Mouse (Mus musculus) hindbrain, postnatal 0 days (tissue): Measurements from ENCODE around the gene Fam83d. TPM values are rescaled to one million over a fixed set of nuclear protein-coding genes. Genes with fewer than 3 reads are reported as not detected.

ENCODE experiments used
- ATAC-seq: fragments of 200-750 bp; cut with Nextera tagmentation; 2 replicates; pipeline ENCODE4 v1.8.0; 2017; ENCODE audit warnings: mild to moderate bottlenecking, moderate TSS enrichment, moderate library complexity
- DNase-seq: peaks from one replicate; pipeline ENCODE4 v3.0.0-alpha.2; 2015; ENCODE audit warnings: low spot score
- H3K27ac ChIP-seq: fragments of 300-500 bp; sonication (generic); 2 replicates; pipeline ENCODE4 v1.5.1; 2014; ENCODE audit warnings: mild to moderate bottlenecking
- H3K27me3 ChIP-seq: fragments of 300-500 bp; sonication (generic); 2 replicates; pipeline ENCODE4 v1.6.1; 2014; ENCODE audit warnings: low read length, mixed read lengths; ENCODE audit not compliant: insufficient read depth
- H3K36me3 ChIP-seq: fragments of 300-500 bp; sonication (generic); 2 replicates; pipeline ENCODE4 v1.6.1; 2014; ENCODE audit warnings: low read length, mixed read lengths; ENCODE audit not compliant: insufficient read depth
- H3K4me1 ChIP-seq: fragments of 300-500 bp; sonication (generic); 2 replicates; pipeline ENCODE4 v1.6.1; 2014; ENCODE audit warnings: antibody characterized with exemption, low read length, mixed read lengths; ENCODE audit not compliant: insufficient read depth
- H3K4me2 ChIP-seq: fragments of 300-500 bp; sonication (generic); 2 replicates; pipeline ENCODE4 v1.6.1; 2014; ENCODE audit warnings: low read depth, mild to moderate bottlenecking, low read length, moderate library complexity, mixed read lengths
- H3K4me3 ChIP-seq: fragments of 300-500 bp; sonication (generic); 2 replicates; pipeline ENCODE4 v1.5.1; 2014; ENCODE audit warnings: low read length
- H3K9ac ChIP-seq: fragments of 300-500 bp; sonication (generic); replicated peaks from 2 replicates; pipeline ENCODE4 v1.6.1; 2014; ENCODE audit warnings: mild to moderate bottlenecking, low read length, moderate library complexity, mixed read lengths
- H3K9me3 ChIP-seq: fragments of 300-500 bp; sonication (generic); 2 replicates; pipeline ENCODE4 v1.6.1; 2016; ENCODE audit warnings: low read length, mixed read lengths
- CTCF ChIP-seq: IDR thresholded peaks from 2 replicates; pipeline ENCODE4 v1.5.1; 2016; ENCODE audit warnings: antibody characterized with exemption, control low read depth, low read depth
- WGBS: fragments of 180-500 bp; shearing (Covaris S2); extraction: QIAGEN DNeasy Blood & Tissue Kit; methylation state at CpG from one replicate; pipeline ENCODE4 v1.1.7; 2014; 5-methylcytosine and 5-hydroxymethylcytosine counted together
- polyA plus RNA-seq: library from polyadenylated mRNA; unstranded; fragments of >200 nt; fragmentation: Nextera tagmentation; extraction: Ambion mirVana; gene quantifications from 2 replicates; pipeline ENCODE4 v1.2.1, GENCODE M21; 2015
- total RNA-seq: library from RNA; depleted of rRNA; stranded (reverse); fragments of >200 nt; gene quantifications from 2 replicates; pipeline ENCODE4 v1.2.3, GENCODE M21; 2014; rRNA removed

The Fam83d gene
- total RNA-seq: 12.0 and 18.8 TPM in 2 replicates
- polyA plus RNA-seq: 6.7 and 9.2 TPM in 2 replicates

DNA sequence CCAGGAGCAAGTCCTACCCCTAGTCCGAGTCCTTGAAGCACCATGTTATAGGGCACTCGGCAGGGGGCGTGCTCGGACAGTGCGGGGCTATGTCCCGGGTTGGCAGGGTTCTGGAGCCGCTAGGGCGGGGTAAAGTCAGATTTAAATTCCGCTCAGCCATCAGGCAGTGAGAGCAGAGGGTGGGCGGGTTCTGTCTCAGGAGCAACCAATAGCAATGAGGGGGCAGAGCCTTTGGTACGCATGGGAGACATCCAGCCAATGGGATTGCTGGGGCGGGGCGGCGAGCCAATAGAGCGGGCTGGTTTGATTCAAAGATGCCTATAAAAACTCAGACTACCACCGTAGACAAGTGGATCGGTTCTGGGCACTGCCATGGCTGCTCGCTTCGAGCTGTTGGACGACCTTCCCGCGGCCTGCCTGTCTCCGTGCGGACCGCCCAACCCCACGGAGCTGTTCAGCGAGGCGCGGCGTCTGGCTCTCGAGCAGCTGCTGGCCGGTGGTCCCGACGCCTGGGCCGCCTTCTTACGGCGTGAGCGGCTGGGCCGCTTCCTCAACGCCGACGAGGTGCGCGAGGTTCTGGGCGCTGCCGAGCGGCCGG, at the start of gene Fam83d:
Gene Fam83d (plus strand): TSS at position 352 of the 598 bp plus-strand sequence.
- ATAC-seq: peak; percentile 98
- peak; percentile 73 for TF ChIP-seq CTCF
- no peaks in the 10 kb centered on the region for H3K27me3 ChIP-seq
- H3K27ac ChIP-seq: no peak within 1 kb of the TSS
- no peaks in the 10 kb centered on the region for H3K9me3 ChIP-seq
- peak within 1 kb of the TSS; percentile 55 for H3K4me3 ChIP-seq
- DNase-seq: peak; percentile 97
- H3K9ac ChIP-seq: peak within 1 kb of the TSS; percentile 49
- H3K4me1 ChIP-seq: peaks cover 17% of the 10 kb centered on the region
- under 1% methylated on average over 48 of the region's 48 CpGs for WGBS
- H3K4me2 ChIP-seq: peak within 1 kb of the TSS; percentile 99
- H3K36me3 ChIP-seq: peaks cover 4% of the 10 kb centered on the region; the same call in 1 of the 2 replicates

DNA sequence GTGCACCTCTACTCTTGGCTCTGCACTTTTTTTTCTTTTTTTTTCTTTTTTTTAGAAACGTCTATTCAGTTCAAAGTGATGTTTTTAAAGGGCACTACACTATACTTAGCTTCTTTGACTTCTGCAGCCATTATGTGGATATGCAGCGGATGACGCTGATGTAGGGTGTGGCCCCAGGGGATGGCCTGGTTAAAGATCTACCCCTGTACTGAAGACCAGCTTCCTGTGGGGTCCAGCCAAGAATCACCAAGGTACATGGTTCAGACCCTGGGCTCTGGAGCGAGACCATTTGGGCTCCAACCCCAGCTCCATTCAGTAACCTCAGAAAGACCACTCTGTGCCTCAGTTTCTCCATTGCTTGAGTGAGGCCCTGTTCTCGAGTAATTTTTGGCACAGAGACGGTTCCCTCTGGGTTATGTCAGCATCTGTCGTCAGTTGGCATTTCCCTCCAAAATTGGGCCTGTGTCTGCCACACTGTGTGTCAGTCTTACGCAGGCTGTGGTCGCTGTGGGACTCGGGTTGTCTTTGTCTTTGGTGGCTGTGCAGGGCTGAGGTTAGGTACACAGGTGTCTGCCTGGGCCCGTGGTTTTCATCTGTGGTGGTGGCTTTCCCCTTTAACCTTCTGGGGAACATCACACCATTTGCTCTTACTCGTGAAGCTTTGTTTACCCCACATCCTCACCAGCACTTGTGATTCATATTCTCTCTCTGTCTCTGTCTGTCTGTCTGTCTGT, 48.9 kb upstream of the Fam83d start:
- no peak for DNase-seq
- Histone ChIP-seq H3K9ac (no peak overlapping the region), H3K4me3 (no peak overlapping the region), H3K4me1 (peaks cover 5% of the 10 kb centered on the region; the same call in 1 of the 2 replicates), H3K36me3 (no peaks in the 10 kb centered on the region), H3K27me3 (no peaks in the 10 kb centered on the region), H3K4me2 (no peak overlapping the region), H3K9me3 (no peaks in the 10 kb centered on the region), H3K27ac (no peak overlapping the region)
- no peak for TF ChIP-seq CTCF
- 82% methylated on average over 12 of the region's 12 CpGs for WGBS
- no peak for ATAC-seq

DNA sequence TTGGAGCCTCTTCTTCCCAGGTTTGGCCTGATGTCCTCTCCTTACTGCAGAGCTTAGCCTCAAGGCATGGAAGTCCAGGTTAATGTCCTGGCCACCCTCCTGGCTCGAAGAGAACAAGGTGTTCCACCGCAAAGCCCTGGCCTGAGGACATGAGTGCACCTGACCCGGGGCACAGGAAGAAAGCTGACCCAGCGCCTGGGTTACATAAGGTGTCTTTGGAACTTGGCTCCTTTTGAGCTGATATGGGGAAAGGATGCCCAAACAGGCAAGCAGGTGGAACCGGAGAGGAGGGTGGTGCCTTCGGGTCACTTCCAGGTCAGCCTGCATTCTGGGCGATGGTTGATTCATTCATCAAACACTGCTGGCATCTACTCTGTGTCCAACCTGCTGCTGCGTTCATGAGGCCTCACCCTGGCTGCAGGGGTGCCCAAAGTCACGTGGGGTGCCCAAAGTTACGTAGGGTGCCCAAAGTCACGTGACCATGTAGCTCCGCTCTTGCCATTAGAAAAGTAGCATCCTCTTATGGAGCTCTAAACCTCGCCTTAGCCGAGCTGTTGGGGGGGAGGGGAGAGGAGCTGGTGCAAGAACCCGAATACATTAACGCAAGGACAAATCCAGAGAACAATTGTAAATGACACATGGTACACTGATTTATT, 47.0 kb upstream of the Fam83d start:
- DNase-seq (no peak), ATAC-seq (no peak)
- no peak for TF ChIP-seq CTCF
- peaks cover 5% of the 10 kb centered on the region; the same call in 1 of the 2 replicates for H3K4me1 ChIP-seq
- H3K27me3 ChIP-seq: no peaks in the 10 kb centered on the region
- H3K4me3 ChIP-seq: no peak overlapping the region
- no peaks in the 10 kb centered on the region for H3K36me3 ChIP-seq
- no peak overlapping the region for H3K4me2 ChIP-seq
- H3K9ac ChIP-seq: no peak overlapping the region
- H3K9me3 ChIP-seq: no peaks in the 10 kb centered on the region
- H3K27ac ChIP-seq: no peak overlapping the region
- WGBS: 69% methylated on average over 16 of the region's 16 CpGs

DNA sequence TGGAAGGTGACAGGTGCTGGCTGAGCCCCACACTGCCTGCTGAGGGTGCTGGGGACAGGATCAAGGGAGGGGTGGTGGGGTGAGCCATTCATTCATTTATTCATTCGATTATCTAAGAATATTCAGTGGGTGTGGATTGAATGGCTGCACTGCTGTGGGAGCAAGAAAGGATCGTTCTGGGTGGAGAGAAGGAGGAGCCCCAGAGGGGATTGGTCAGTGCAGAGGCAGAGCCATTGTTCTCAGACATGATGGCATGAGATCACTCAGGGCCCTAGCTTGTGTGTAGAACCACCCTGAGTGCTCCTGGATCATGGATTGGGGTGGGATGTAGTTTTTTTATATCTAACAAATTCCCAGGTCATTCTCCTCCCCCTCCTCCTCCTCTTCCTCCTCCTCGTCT, 46.4 kb upstream of the Fam83d start:
- WGBS: 26% methylated on average over 3 of the region's 3 CpGs
- ATAC-seq (no peak), DNase-seq (no peak)
- no peak overlapping the region for H3K4me3 ChIP-seq
- TF ChIP-seq CTCF: no peak
- H3K4me2 ChIP-seq: no peak overlapping the region
- H3K27ac ChIP-seq: no peak overlapping the region
- no peaks in the 10 kb centered on the region for H3K9me3 ChIP-seq
- H3K36me3 ChIP-seq: no peaks in the 10 kb centered on the region
- H3K27me3 ChIP-seq: no peaks in the 10 kb centered on the region
- peaks cover 5% of the 10 kb centered on the region; the same call in 1 of the 2 replicates for H3K4me1 ChIP-seq
- no peak overlapping the region for H3K9ac ChIP-seq

DNA sequence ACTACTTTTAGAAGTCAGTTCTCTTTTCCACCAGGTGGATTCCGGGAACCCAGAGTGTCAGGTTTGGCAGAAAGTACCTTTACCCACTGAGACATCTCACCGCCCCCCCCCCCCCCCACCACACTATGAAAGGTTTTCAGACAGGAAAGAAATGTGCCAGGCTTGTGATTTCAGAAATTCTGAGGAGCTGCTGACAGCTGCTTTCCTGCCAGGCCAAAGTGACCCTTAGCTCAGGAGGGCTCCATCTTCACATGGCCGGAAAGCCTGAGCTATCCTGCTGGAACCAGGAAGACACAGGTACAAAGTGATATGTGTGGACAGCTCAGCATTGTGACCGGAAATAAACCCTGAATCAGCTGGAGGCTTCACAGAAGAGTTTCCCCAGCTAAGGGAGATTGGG, 45.8 kb upstream of the Fam83d start:
- Histone ChIP-seq H3K4me2 (no peak overlapping the region), H3K4me1 (peaks cover 5% of the 10 kb centered on the region; the same call in 1 of the 2 replicates), H3K4me3 (no peak overlapping the region), H3K9me3 (no peaks in the 10 kb centered on the region), H3K27me3 (no peaks in the 10 kb centered on the region), H3K27ac (no peak overlapping the region), H3K9ac (no peak overlapping the region), H3K36me3 (no peaks in the 10 kb centered on the region)
- no peak for TF ChIP-seq CTCF
- no peak for DNase-seq
- 82% methylated on average over 4 of the region's 4 CpGs for WGBS
- no peak for ATAC-seq

DNA sequence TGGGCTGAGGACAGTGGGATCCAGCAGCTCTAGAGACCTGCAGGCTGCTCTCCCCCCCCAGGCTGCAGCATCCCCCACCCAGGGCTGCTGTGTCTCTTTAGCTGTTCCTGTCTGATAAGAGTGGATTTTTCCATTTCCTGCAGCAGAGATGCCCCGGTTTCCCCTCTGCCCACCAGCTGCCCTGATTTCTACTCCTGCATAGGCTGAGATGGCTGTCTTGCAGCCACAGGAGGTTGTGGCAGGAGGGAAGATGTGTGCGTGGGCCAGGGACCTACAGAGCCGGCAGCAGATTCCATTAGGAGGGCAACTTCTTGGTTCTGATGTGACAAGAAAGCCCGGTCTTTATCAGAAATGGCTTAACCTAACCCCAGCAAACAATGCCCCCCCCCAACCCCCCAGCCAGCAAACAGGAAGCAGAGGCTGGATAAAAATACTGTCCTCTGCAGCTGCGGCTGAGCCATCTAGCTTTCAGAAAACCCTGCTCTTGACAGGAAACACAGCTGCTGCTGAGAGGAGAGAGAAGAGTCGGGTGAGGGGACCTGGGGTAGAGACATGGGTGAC, 44.8 kb upstream of the Fam83d start:
- Histone ChIP-seq H3K9me3 (no peaks in the 10 kb centered on the region), H3K4me3 (no peak overlapping the region)
- 55% methylated on average over 6 of the region's 6 CpGs for WGBS

More for the DNA sequence above, 44.8 kb upstream of the Fam83d start:
- Histone ChIP-seq H3K4me2 (no peak overlapping the region), H3K4me1 (peaks cover 5% of the 10 kb centered on the region; the same call in 1 of the 2 replicates), H3K27me3 (no peaks in the 10 kb centered on the region), H3K9ac (no peak overlapping the region), H3K27ac (no peak overlapping the region), H3K36me3 (no peaks in the 10 kb centered on the region)
- no peak for DNase-seq
- no peak for TF ChIP-seq CTCF
- no peak for ATAC-seq
